Mouse (Mus musculus) gastrocnemius, postnatal 36 days (tissue): ENCODE measurements around the gene Klrb1c. TPM values are rescaled to one million over a fixed set of nuclear protein-coding genes. Genes with fewer than 3 reads are reported as not detected.
"Not testable (repeated sequence)": the region's sequence is repeated elsewhere in the genome, so short reads cannot be mapped to it uniquely, and the experiment has no call there.

Experiments used
- DNase-seq, 2 experiments: peaks; one replicate each; pipeline ENCODE4 v3.0.0; 2022
- intact Hi-C: fragments of 180-260 bp; cut with DNase I; formaldehyde crosslinking; loops from one replicate; pipeline ENCODE4 v1.15.1; 2025
- total RNA-seq, 2 experiments: library from RNA; stranded (reverse); gene quantifications; 2 replicates each; pipeline ENCODE4 v1.2.3; 2021

Klrb1c gene
- total RNA-seq, 2 experiments from 2014 or later: not detected

- intact Hi-C loops: not testable (repeated sequence)
- DNase-seq: peak; percentile 73 to 87
Observed at GRCm38 (mm10) chr6:128799144-128799895, 10.3 kb upstream of the Klrb1c start.

GRCm38 (mm10) chr6:128798772-128799143 is 9.7 kb upstream of the Klrb1c start:
- DNase-seq: peak; percentile 51 to 76
- intact Hi-C loops: not testable (repeated sequence)

GRCm38 (mm10) chr6:128797936-128798771 is 9.1 kb upstream of the Klrb1c start:
- DNase-seq: peak in 1 of 2 experiments; percentile 15
- intact Hi-C loops: no loop called here

GRCm38 (mm10) chr6:128797185-128797905 is 8.3 kb upstream of the Klrb1c start:
- DNase-seq: no peak
- intact Hi-C loops: no loop called here

- DNase-seq: no peak
- intact Hi-C loops: no loop called here
Observed at GRCm38 (mm10) chr6:128796321-128796955, 7.4 kb upstream of the Klrb1c start.

- no peak for DNase-seq
- intact Hi-C loops: no loop called here
Observed at GRCm38 (mm10) chr6:128793734-128794133, 4.7 kb upstream of the Klrb1c start.

GRCm38 (mm10) chr6:128790491-128790994 is 1.5 kb upstream of the Klrb1c start:
- intact Hi-C loops: loop anchor here (2.0 kb wide), 1 partner anchor 166 kb away; no protein-coding TSS in a partner anchor
- DNase-seq: not testable (repeated sequence)

GRCm38 (mm10) chr6:128788517-128788916 is 498 bp downstream of the Klrb1c start:
- intact Hi-C loops: no loop called here
- no peak for DNase-seq

- DNase-seq, intact Hi-C loops: not testable (repeated sequence)
Observed at GRCm38 (mm10) chr6:128786396-128786795, 2.6 kb downstream of the Klrb1c start.

- no peak for DNase-seq
- intact Hi-C loops: loop anchor here (10.0 kb wide), 1 partner anchor 465 kb away; no protein-coding TSS in a partner anchor
Observed at GRCm38 (mm10) chr6:128769481-128770253, 19.3 kb downstream of the Klrb1c start.

GRCm38 (mm10) chr6:128768047-128768446 is 21.0 kb downstream of the Klrb1c start:
- no peak for DNase-seq
- intact Hi-C loops: loop anchor here (10.0 kb wide), 1 partner anchor 467 kb away; no protein-coding TSS in a partner anchor

- intact Hi-C loops: loop anchor here (10.0 kb wide), 1 partner anchor 468 kb away; no protein-coding TSS in a partner anchor
- not testable (repeated sequence) for DNase-seq
Observed at GRCm38 (mm10) chr6:128766486-128767254, 22.3 kb downstream of the Klrb1c start.

GRCm38 (mm10) chr6:128765211-128765610 is 23.8 kb downstream of the Klrb1c start:
- no peak for DNase-seq
- intact Hi-C loops: loop anchor here (2.0 to 10.0 kb wide), 2 partner anchors 38 to 470 kb away; no protein-coding TSS in a partner anchor

- DNase-seq: no peak
- intact Hi-C loops: loop anchor here (1.0 to 10.0 kb wide), 4 partner anchors 38 to 768 kb away; partner anchors contain the start of gene Gabarapl1
Observed at GRCm38 (mm10) chr6:128764598-128764997, 24.4 kb downstream of the Klrb1c start.

GRCm38 (mm10) chr6:128763736-128764523 is 25.1 kb downstream of the Klrb1c start:
- intact Hi-C loops: loop anchor here (1.0 to 10.0 kb wide), 4 partner anchors 39 to 768 kb away; partner anchors contain the start of gene Gabarapl1
- peak; percentile 91 for DNase-seq

- intact Hi-C loops: loop anchor here (5.0 to 10.0 kb wide), 2 partner anchors 472 to 769 kb away; partner anchors contain the start of gene Gabarapl1
- not testable (repeated sequence) for DNase-seq
Observed at GRCm38 (mm10) chr6:128762892-128763670, 25.9 kb downstream of the Klrb1c start.
